Mouse (Mus musculus): Measurements from ENCODE around the gene Galk1. TPM values are rescaled to one million over a fixed set of nuclear protein-coding genes. Genes with fewer than 3 reads are reported as not detected.

The Galk1 gene
- polyA plus RNA-seq, 1 experiment = 58.6 TPM

- TF ChIP-seq POLR2A (IDR thresholded peaks at IDR 0.05; ENCODE audit: low read depth, low read length) (no peak), CTCF (IDR thresholded peaks at IDR 0.05; ENCODE audit: borderline replicate concordance, insufficient read depth, low read length) (no peak)
- Histone ChIP-seq H3K27ac (ENCODE audit: insufficient read depth, low read length) (no peak overlapping the region), H3K4me3 (ENCODE audit: insufficient read depth, low read length) (no peak overlapping the region), H3K4me1 (ENCODE audit: control insufficient read depth, insufficient read depth, low read length) (peaks cover 14% of the 10 kb centered on the region)
These were observed 43.7 kb downstream of the Galk1 start for GRCm38 (mm10) chr11:115968731-115969405.

GRCm38 (mm10) chr11:115964977-115965604 is 47.4 kb downstream of the Galk1 start:
- Histone ChIP-seq H3K4me1 (ENCODE audit: control insufficient read depth, insufficient read depth, low read length) (peaks cover 14% of the 10 kb centered on the region), H3K4me3 (ENCODE audit: insufficient read depth, low read length) (no peak overlapping the region), H3K27ac (ENCODE audit: insufficient read depth, low read length) (0 out of 2 replicates have a peak overlapping the region, but pooled peaks have one; percentile 4)
- TF ChIP-seq CTCF (IDR thresholded peaks at IDR 0.05; ENCODE audit: borderline replicate concordance, insufficient read depth, low read length) = no peak
- no peak for TF ChIP-seq POLR2A (IDR thresholded peaks at IDR 0.05; ENCODE audit: low read depth, low read length)

- Histone ChIP-seq H3K4me1 (ENCODE audit: control insufficient read depth, insufficient read depth, low read length) (peaks cover 5% of the 10 kb centered on the region), H3K4me3 (ENCODE audit: insufficient read depth, low read length) (no peak overlapping the region), H3K27ac (ENCODE audit: insufficient read depth, low read length) (no peak overlapping the region)
- TF ChIP-seq CTCF (IDR thresholded peaks at IDR 0.05; ENCODE audit: borderline replicate concordance, insufficient read depth, low read length) = no peak
- no peak for TF ChIP-seq POLR2A (IDR thresholded peaks at IDR 0.05; ENCODE audit: low read depth, low read length)
These were observed 49.7 kb downstream of the Galk1 start for GRCm38 (mm10) chr11:115962651-115963412.

- TF ChIP-seq POLR2A (IDR thresholded peaks at IDR 0.05; ENCODE audit: low read depth, low read length) = no peak
- TF ChIP-seq CTCF (IDR thresholded peaks at IDR 0.05; ENCODE audit: borderline replicate concordance, insufficient read depth, low read length) = no peak
- Histone ChIP-seq H3K4me3 (ENCODE audit: insufficient read depth, low read length) (no peak overlapping the region), H3K27ac (ENCODE audit: insufficient read depth, low read length) (no peak overlapping the region), H3K4me1 (ENCODE audit: control insufficient read depth, insufficient read depth, low read length) (peaks cover 20% of the 10 kb centered on the region; the same call in 1 of the 2 replicates)
These were observed 53.5 kb downstream of the Galk1 start for GRCm38 (mm10) chr11:115959018-115959417.

Other genes starting within 250 kb of the Galk1 start
- 15.1 and 17.4 TPM in 2 replicates for gene Tmem94, start 247.3 kb downstream of the Galk1 start, polyA plus RNA-seq (2011; ENCODE audit: insufficient read length, low read depth, missing spikeins)
- gene Caskin2, start 199.1 kb downstream of the Galk1 start, polyA plus RNA-seq (2011; ENCODE audit: insufficient read length, low read depth, missing spikeins) = 10.0 and 13.1 TPM in 2 replicates
- gene Tsen54, start 198.0 kb downstream of the Galk1 start, polyA plus RNA-seq (2011; ENCODE audit: insufficient read length, low read depth, missing spikeins) = 10.1 and 12.2 TPM in 2 replicates
- 3.0 and 3.7 TPM in 2 replicates for gene Llgl2, start 188.7 kb downstream of the Galk1 start, polyA plus RNA-seq (2011; ENCODE audit: insufficient read length, low read depth, missing spikeins)
- not detected in 2 replicates for gene Myo15b, start 154.3 kb downstream of the Galk1 start, polyA plus RNA-seq (2011; ENCODE audit: insufficient read length, low read depth, missing spikeins)
- not detected in 2 replicates for gene Smim5, start 112.8 kb downstream of the Galk1 start, polyA plus RNA-seq (2011; ENCODE audit: insufficient read length, low read depth, missing spikeins)
- gene Smim6, start 100.7 kb downstream of the Galk1 start, polyA plus RNA-seq (2011; ENCODE audit: insufficient read length, low read depth, missing spikeins) = not detected in 2 replicates
- gene Sap30bp, start 79.4 kb downstream of the Galk1 start, polyA plus RNA-seq (2011; ENCODE audit: insufficient read length, low read depth, missing spikeins) = 45.2 and 50.0 TPM in 2 replicates
- gene Recql5, start 79.2 kb downstream of the Galk1 start, polyA plus RNA-seq (2011; ENCODE audit: insufficient read length, low read depth, missing spikeins) = 11.3 and 15.8 TPM in 2 replicates
- gene Itgb4, start 38.0 kb downstream of the Galk1 start, polyA plus RNA-seq (2011; ENCODE audit: insufficient read length, low read depth, missing spikeins) = 1.3 and 2.1 TPM in 2 replicates
- 339 and 513 TPM in 2 replicates for gene H3f3b, start 15.2 kb upstream of the Galk1 start, polyA plus RNA-seq (2011; ENCODE audit: insufficient read length, low read depth, missing spikeins)
- gene Unk, start 17.6 kb upstream of the Galk1 start, polyA plus RNA-seq (2011; ENCODE audit: insufficient read length, low read depth, missing spikeins) = 16.9 and 18.8 TPM in 2 replicates
- not detected in 2 replicates for gene Unc13d, start 65.2 kb upstream of the Galk1 start, polyA plus RNA-seq (2011; ENCODE audit: insufficient read length, low read depth, missing spikeins)
- 55.1 and 63.8 TPM in 2 replicates for gene Wbp2, start 74.3 kb upstream of the Galk1 start, polyA plus RNA-seq (2011; ENCODE audit: insufficient read length, low read depth, missing spikeins)
- 21.5 and 25.1 TPM in 2 replicates for gene Trim47, start 114.5 kb upstream of the Galk1 start, polyA plus RNA-seq (2011; ENCODE audit: insufficient read length, low read depth, missing spikeins)
- gene Trim65, start 118.4 kb upstream of the Galk1 start, polyA plus RNA-seq (2011; ENCODE audit: insufficient read length, low read depth, missing spikeins) = 2.8 and 2.9 TPM in 2 replicates
- 31.6 and 32.5 TPM in 2 replicates for gene Mrpl38, start 126.1 kb upstream of the Galk1 start, polyA plus RNA-seq (2011; ENCODE audit: insufficient read length, low read depth, missing spikeins)
- gene Fbf1, start 155.4 kb upstream of the Galk1 start, polyA plus RNA-seq (2011; ENCODE audit: insufficient read length, low read depth, missing spikeins) = 34.5 and 42.3 TPM in 2 replicates
- 9.8 and 16.3 TPM in 2 replicates for gene Ten1, start 186.1 kb upstream of the Galk1 start, polyA plus RNA-seq (2011; ENCODE audit: insufficient read length, low read depth, missing spikeins)
- gene Acox1, start 186.3 kb upstream of the Galk1 start, polyA plus RNA-seq (2011; ENCODE audit: insufficient read length, low read depth, missing spikeins) = 51.3 and 54.3 TPM in 2 replicates
- 0.16 TPM in 1 of 2 replicates, not detected in the other for gene Evpl, start 225.4 kb upstream of the Galk1 start, polyA plus RNA-seq (2011; ENCODE audit: insufficient read length, low read depth, missing spikeins)